Mouse (Mus musculus) C2C12 (cell line): Measurements from ENCODE around the gene Txlna.

Experiments
- CEBPB ChIP-seq: IDR thresholded peaks from one replicate; pipeline ENCODE4 v1.6.1; 2011; ENCODE audit warnings: low read depth, mild to moderate bottlenecking, control low read depth, moderate library complexity
- CTCF ChIP-seq: IDR thresholded peaks from one replicate; pipeline ENCODE4 v1.5.1; 2011; ENCODE audit not compliant: control insufficient read depth, insufficient read depth, insufficient read length
- MAX ChIP-seq: IDR thresholded peaks from one replicate; pipeline ENCODE4 v1.6.1; 2011; ENCODE audit warnings: mild to moderate bottlenecking, control low read depth
- USF1 ChIP-seq: IDR thresholded peaks from one replicate; pipeline ENCODE4 v1.6.1; 2011; ENCODE audit warnings: low read depth, mild to moderate bottlenecking, control low read depth, moderate library complexity

GRCm38 (mm10) chr4:129654770-129655169 lies 13.9 kb upstream of the Txlna start:
- TF ChIP-seq CEBPB (no peak), CTCF (no peak), MAX (no peak), USF1 (no peak)
